In genomic region chr12:32637400-32638100, GRCm38 (mm10) we compare ENCODE assay signal across 9 mouse cellular contexts.
A peak's percentile ranks its signal among the peaks of the same experiment; 100 is the strongest.
DNase-seq lines count a peak whose midpoint lies in the region; ATAC-seq and TF ChIP-seq lines count a peak whose summit lies in the region.
"Had no signal": no experiment of that assay in that cellular context is flagged by ENCODE, and none has a peak within 500 bp of the region (broad histone marks: within the 10 kb centered on the region; RNA-seq: fewer than 3 reads in every experiment).

No protein-coding gene starts in this region.

- H3K9ac ChIP-seq in intestine, postnatal 0 days (ENCODE audit: low read depth, low read length) = no peak overlapping the region
- no peak overlapping the region for H3K9ac ChIP-seq in intestine, embryonic 15.5 days
- peak overlapping the region; percentile 65 for H3K9ac ChIP-seq in heart, embryonic 13.5 days
- H3K9ac ChIP-seq in lung, embryonic 14.5 days = no peak overlapping the region
- H3K9ac ChIP-seq: limb, embryonic 15.5 days had no signal

- H3K4me2 ChIP-seq in intestine, postnatal 0 days (replicated peaks; ENCODE audit: low read depth) = no peak overlapping the region
- H3K4me2 ChIP-seq in intestine, embryonic 15.5 days (replicated peaks) = no peak overlapping the region
- peak overlapping the region; percentile 25; the same call in 1 of the 2 replicates for H3K4me2 ChIP-seq in heart, embryonic 13.5 days
- H3K4me2 ChIP-seq in lung, embryonic 14.5 days = no peak overlapping the region
- H3K4me2 ChIP-seq: limb, embryonic 15.5 days had no signal

- no peaks in the 10 kb centered on the region for H3K36me3 ChIP-seq in intestine, postnatal 0 days (ENCODE audit: control insufficient read depth, insufficient read depth)
- no peaks in the 10 kb centered on the region for H3K36me3 ChIP-seq in intestine, embryonic 15.5 days
- H3K36me3 ChIP-seq in heart, embryonic 13.5 days = no peaks in the 10 kb centered on the region
- H3K36me3 ChIP-seq in lung, embryonic 14.5 days (ENCODE audit: insufficient read depth) = no peaks in the 10 kb centered on the region
- H3K36me3 ChIP-seq: limb, embryonic 15.5 days had no signal

- ATAC-seq in intestine, postnatal 0 days = no peak
- no peak for ATAC-seq in intestine, embryonic 15.5 days
- no peak for ATAC-seq in heart, embryonic 13.5 days (ENCODE audit: extremely low read depth, insufficient number of reproducible peaks, low FRiP score, low TSS enrichment)
- peak; percentile 63 for ATAC-seq in lung, embryonic 14.5 days (ENCODE audit: insufficient read depth)

- peak; percentile 55 for DNase-seq in CD4-positive helper T cell, adult 2 months (ENCODE audit: low read depth, low spot score)
- DNase-seq in c-Kit-positive CD71-positive TER-119-negative erythroid progenitor cells, embryonic 14.5 days (ENCODE audit: low read depth) = peak; percentile 35
- DNase-seq in lung, embryonic 14.5 days = peak; percentile 91
- DNase-seq in right cerebral cortex, postnatal 25 days = peak; percentile 10
- no peak for DNase-seq in urinary bladder, postnatal 4 days (ENCODE audit: low spot score in 2 of 2)

- H3K9me3 ChIP-seq in intestine, postnatal 0 days (ENCODE audit: control insufficient read depth) = no peaks in the 10 kb centered on the region
- H3K9me3 ChIP-seq in intestine, embryonic 15.5 days = no peaks in the 10 kb centered on the region
- no peaks in the 10 kb centered on the region for H3K9me3 ChIP-seq in heart, embryonic 13.5 days
- H3K9me3 ChIP-seq in lung, embryonic 14.5 days (ENCODE audit: low read depth, low read length) = no peaks in the 10 kb centered on the region
- H3K9me3 ChIP-seq: limb, embryonic 15.5 days had no signal

- H3K27me3 ChIP-seq in intestine, postnatal 0 days (replicated peaks; ENCODE audit: control insufficient read depth, insufficient read depth, low read length) = no peaks in the 10 kb centered on the region
- no peaks in the 10 kb centered on the region for H3K27me3 ChIP-seq in intestine, embryonic 15.5 days (replicated peaks)
- H3K27me3 ChIP-seq in heart, embryonic 13.5 days (replicated peaks) = peaks cover 10% of the 10 kb centered on the region
- no peaks in the 10 kb centered on the region for H3K27me3 ChIP-seq in lung, embryonic 14.5 days (ENCODE audit: insufficient read depth, low read length)
- H3K27me3 ChIP-seq: limb, embryonic 15.5 days had no signal

- no peak overlapping the region for H3K27ac ChIP-seq in intestine, postnatal 0 days (ENCODE audit: low read depth, low read length)
- no peak overlapping the region for H3K27ac ChIP-seq in intestine, embryonic 15.5 days
- no peak overlapping the region for H3K27ac ChIP-seq in heart, embryonic 13.5 days (replicated peaks)
- no peak overlapping the region for H3K27ac ChIP-seq in lung, embryonic 14.5 days (ENCODE audit: low read depth)
- H3K27ac ChIP-seq: limb, embryonic 15.5 days had no signal

- WGBS in intestine, postnatal 0 days = 3% methylated on average over 8 of the region's 8 CpGs
- WGBS in intestine, embryonic 15.5 days = 2% methylated on average over 8 of the region's 8 CpGs
- WGBS in heart, embryonic 13.5 days = 5% methylated on average over 8 of the region's 8 CpGs
- WGBS in lung, embryonic 14.5 days = 2% methylated on average over 8 of the region's 8 CpGs

- no peaks in the 10 kb centered on the region; the same call in 1 of the 2 replicates for H3K4me1 ChIP-seq in intestine, postnatal 0 days (replicated peaks; ENCODE audit: control insufficient read depth, insufficient read depth, low read length)
- H3K4me1 ChIP-seq in intestine, embryonic 15.5 days (replicated peaks) = no peaks in the 10 kb centered on the region
- no peaks in the 10 kb centered on the region for H3K4me1 ChIP-seq in heart, embryonic 13.5 days
- no peaks in the 10 kb centered on the region for H3K4me1 ChIP-seq in lung, embryonic 14.5 days (ENCODE audit: insufficient read depth)
- H3K4me1 ChIP-seq: limb, embryonic 15.5 days had no signal

- H3K4me3 ChIP-seq in intestine, postnatal 0 days (ENCODE audit: low read depth, low read length) = no peak overlapping the region
- H3K4me3 ChIP-seq in intestine, embryonic 15.5 days (replicated peaks) = no peak overlapping the region
- H3K4me3 ChIP-seq in heart, embryonic 13.5 days = no peak overlapping the region
- no peak overlapping the region for H3K4me3 ChIP-seq in lung, embryonic 14.5 days (ENCODE audit: low read depth, low read length)
- H3K4me3 ChIP-seq: limb, embryonic 15.5 days had no signal

- peak; percentile 78 for TF ChIP-seq CTCF in intestine, postnatal 0 days (IDR thresholded peaks at IDR 0.05; ENCODE audit: low read depth)
- peak; percentile 76 for TF ChIP-seq CTCF in lung, embryonic 14.5 days (IDR thresholded peaks at IDR 0.05; ENCODE audit: low read depth)

Comparison
In these comparisons a context has a peak if more than half of its experiments do, and no peak if none do; other contexts are left out.
1. DNase-seq: peak in CD4-positive helper T cell, adult 2 months (single experiment), c-Kit-positive CD71-positive TER-119-negative erythroid progenitor cells, embryonic 14.5 days (single experiment), lung, embryonic 14.5 days (single experiment) and right cerebral cortex, postnatal 25 days (single experiment); none in urinary bladder, postnatal 4 days (0 of 2).